Mouse (Mus musculus): ENCODE data around the gene Pafah1b1. TPM values are rescaled to one million over a fixed set of nuclear protein-coding genes. Genes with fewer than 3 reads are reported as not detected.
A peak's percentile ranks its signal among the peaks of the same experiment; 100 is the strongest.

Pafah1b1 gene
- polyA plus RNA-seq, 1 experiment from 2014 or later, result 53.0 TPM

- 83% methylated on average over 7 of the region's 7 CpGs for WGBS
Measured at GRCm38 (mm10) chr11:74750662-74751351, 26.3 kb upstream of the Pafah1b1 start.

GRCm38 (mm10) chr11:74749241-74749640 is 24.8 kb upstream of the Pafah1b1 start:
- no peaks in the 10 kb centered on the region for H3K9me3 ChIP-seq (replicated peaks; ENCODE audit: low read length)
- no peak for TF ChIP-seq CTCF (IDR thresholded peaks at IDR 0.05; ENCODE audit: low read depth)
- H3K4me1 ChIP-seq (replicated peaks; ENCODE audit: insufficient read depth, low read length), result no peaks in the 10 kb centered on the region
- H3K27ac ChIP-seq, result no peak overlapping the region
- ATAC-seq (replicated peaks; ENCODE audit: low FRiP score, low read depth) (no peak), DNase-seq (ENCODE audit: low spot score) (no peak)
- no peak overlapping the region for H3K4me3 ChIP-seq (replicated peaks; ENCODE audit: low read depth, low read length)
- WGBS, result 68% methylated on average over 13 of the region's 13 CpGs
- no peak overlapping the region for H3K9ac ChIP-seq (ENCODE audit: low read depth, low read length)
- H3K27me3 ChIP-seq (ENCODE audit: insufficient read depth, low read length), result no peaks in the 10 kb centered on the region
- H3K36me3 ChIP-seq (ENCODE audit: insufficient read depth, low read length), result no peaks in the 10 kb centered on the region
- no peak overlapping the region for H3K4me2 ChIP-seq (ENCODE audit: low read length)

More at GRCm38 (mm10) chr11:74750662-74751351, 26.3 kb upstream of the Pafah1b1 start:
- Histone ChIP-seq H3K4me3 (replicated peaks; ENCODE audit: low read depth, low read length) (no peak overlapping the region), H3K27me3 (ENCODE audit: insufficient read depth, low read length) (no peaks in the 10 kb centered on the region), H3K9ac (ENCODE audit: low read depth, low read length) (no peak overlapping the region), H3K27ac (no peak overlapping the region), H3K4me1 (replicated peaks; ENCODE audit: insufficient read depth, low read length) (no peaks in the 10 kb centered on the region), H3K9me3 (replicated peaks; ENCODE audit: low read length) (no peaks in the 10 kb centered on the region), H3K36me3 (ENCODE audit: insufficient read depth, low read length) (no peaks in the 10 kb centered on the region), H3K4me2 (ENCODE audit: low read length) (no peak overlapping the region)
- DNase-seq (ENCODE audit: low spot score), result no peak
- ATAC-seq (replicated peaks; ENCODE audit: low FRiP score, low read depth), result no peak
- TF ChIP-seq CTCF (IDR thresholded peaks at IDR 0.05; ENCODE audit: low read depth), result no peak

- H3K4me1 ChIP-seq (replicated peaks; ENCODE audit: insufficient read depth, low read length), result no peaks in the 10 kb centered on the region
- no peak overlapping the region for H3K4me3 ChIP-seq (replicated peaks; ENCODE audit: low read depth, low read length)
- H3K9me3 ChIP-seq (replicated peaks; ENCODE audit: low read length), result no peaks in the 10 kb centered on the region
- 46% methylated on average over 4 of the region's 4 CpGs for WGBS
- no peak for TF ChIP-seq CTCF (IDR thresholded peaks at IDR 0.05; ENCODE audit: low read depth)
- no peaks in the 10 kb centered on the region for H3K36me3 ChIP-seq (ENCODE audit: insufficient read depth, low read length)
- peak; percentile 20 for DNase-seq (ENCODE audit: low spot score)
- no peak overlapping the region for H3K27ac ChIP-seq
- ATAC-seq (replicated peaks; ENCODE audit: low FRiP score, low read depth), result no peak
- no peak overlapping the region for H3K9ac ChIP-seq (ENCODE audit: low read depth, low read length)
- H3K27me3 ChIP-seq (ENCODE audit: insufficient read depth, low read length), result no peaks in the 10 kb centered on the region
- H3K4me2 ChIP-seq (ENCODE audit: low read length), result no peak overlapping the region
Measured at GRCm38 (mm10) chr11:74748022-74748421, 23.6 kb upstream of the Pafah1b1 start.

GRCm38 (mm10) chr11:74737861-74738260 is 13.4 kb upstream of the Pafah1b1 start:
- no peak for DNase-seq (ENCODE audit: low spot score)
- no peaks in the 10 kb centered on the region for H3K27me3 ChIP-seq (ENCODE audit: insufficient read depth, low read length)
- no peak overlapping the region for H3K4me3 ChIP-seq (replicated peaks; ENCODE audit: low read depth, low read length)
- H3K4me2 ChIP-seq (ENCODE audit: low read length), result no peak overlapping the region
- H3K36me3 ChIP-seq (ENCODE audit: insufficient read depth, low read length), result no peaks in the 10 kb centered on the region
- no peak overlapping the region for H3K9ac ChIP-seq (ENCODE audit: low read depth, low read length)
- H3K9me3 ChIP-seq (replicated peaks; ENCODE audit: low read length), result no peaks in the 10 kb centered on the region
- TF ChIP-seq CTCF (IDR thresholded peaks at IDR 0.05; ENCODE audit: low read depth), result no peak
- no peak overlapping the region for H3K27ac ChIP-seq
- no peak for ATAC-seq (replicated peaks; ENCODE audit: low FRiP score, low read depth)
- 51% methylated on average over 3 of the region's 3 CpGs for WGBS
- no peaks in the 10 kb centered on the region for H3K4me1 ChIP-seq (replicated peaks; ENCODE audit: insufficient read depth, low read length)

- Histone ChIP-seq H3K9me3 (replicated peaks; ENCODE audit: low read length) (no peaks in the 10 kb centered on the region), H3K4me1 (replicated peaks; ENCODE audit: insufficient read depth, low read length) (no peaks in the 10 kb centered on the region), H3K9ac (ENCODE audit: low read depth, low read length) (no peak overlapping the region), H3K27ac (no peak overlapping the region), H3K36me3 (ENCODE audit: insufficient read depth, low read length) (no peaks in the 10 kb centered on the region), H3K4me2 (ENCODE audit: low read length) (no peak overlapping the region), H3K27me3 (ENCODE audit: insufficient read depth, low read length) (no peaks in the 10 kb centered on the region), H3K4me3 (replicated peaks; ENCODE audit: low read depth, low read length) (no peak overlapping the region)
- ATAC-seq (replicated peaks; ENCODE audit: low FRiP score, low read depth) (no peak), DNase-seq (ENCODE audit: low spot score) (no peak)
- TF ChIP-seq CTCF (IDR thresholded peaks at IDR 0.05; ENCODE audit: low read depth), result no peak
- 20% methylated on average over 7 of the region's 7 CpGs for WGBS
Measured at GRCm38 (mm10) chr11:74734917-74735316, 10.4 kb upstream of the Pafah1b1 start.

GRCm38 (mm10) chr11:74725181-74725580 is 711 bp upstream of the Pafah1b1 start:
- Histone ChIP-seq H3K4me2 (ENCODE audit: low read length) (no peak overlapping the region), H3K4me3 (replicated peaks; ENCODE audit: low read depth, low read length) (no peak overlapping the region), H3K27me3 (ENCODE audit: insufficient read depth, low read length) (no peaks in the 10 kb centered on the region), H3K9me3 (replicated peaks; ENCODE audit: low read length) (no peaks in the 10 kb centered on the region), H3K36me3 (ENCODE audit: insufficient read depth, low read length) (no peaks in the 10 kb centered on the region), H3K4me1 (replicated peaks; ENCODE audit: insufficient read depth, low read length) (0 out of 2 replicates have a peak, but pooled peaks cover 8% of the 10 kb centered on the region), H3K9ac (ENCODE audit: low read depth, low read length) (no peak overlapping the region), H3K27ac (peak overlapping the region; percentile 99; the same call in 1 of the 2 replicates)
- WGBS, result 69% methylated on average over 5 of the region's 5 CpGs
- TF ChIP-seq CTCF (IDR thresholded peaks at IDR 0.05; ENCODE audit: low read depth), result no peak
- ATAC-seq (replicated peaks; ENCODE audit: low FRiP score, low read depth) (no peak), DNase-seq (ENCODE audit: low spot score) (no peak)
